In genomic region chr1:167070306-167070705, GRCm38 (mm10) we compare ENCODE assay signal across 10 mouse cellular contexts.
DNase-seq lines count a peak whose midpoint lies in the region; ATAC-seq and TF ChIP-seq lines count a peak whose summit lies in the region.
"Had no signal": no experiment of that assay in that cellular context is flagged by ENCODE, and none has a peak within 500 bp of the region (broad histone marks: within the 10 kb centered on the region; RNA-seq: fewer than 3 reads in every experiment).

No protein-coding gene starts in this region.

- 0 out of 2 replicates have a peak, but pooled peaks cover 2% of the 10 kb centered on the region for H3K4me1 ChIP-seq in lung, postnatal 0 days (ENCODE audit: insufficient read depth, low read depth, low read length)
- H3K4me1 ChIP-seq: limb, embryonic 15.5 days had no signal

- TF ChIP-seq EP300 in lung, postnatal 0 days (IDR thresholded peaks at IDR 0.05) = peak; percentile 83

- no peak overlapping the region for H3K4me3 ChIP-seq in lung, postnatal 0 days (ENCODE audit: low read depth, low read length)
- H3K4me3 ChIP-seq: limb, embryonic 15.5 days had no signal

- DNase-seq in adrenal gland, postnatal 10 days = peak; percentile 42
- DNase-seq in adrenal gland, postnatal 4 days (ENCODE audit: low spot score in 2 of 2) = no peak
- DNase-seq in CD4-positive, CD25-positive, alpha-beta regulatory T cell, adult 2 months (ENCODE audit: low read depth, low spot score) = peak; percentile 18
- peak; percentile 57 to 59 for DNase-seq in cerebellum, postnatal 10 days
- DNase-seq in lung, postnatal 0 days (ENCODE audit: low spot score) = peak; percentile 62
- DNase-seq in retina, postnatal 1 day = no peak
- DNase-seq in gastrocnemius, postnatal 10 days = no peak
- no peak for DNase-seq in kidney, adult 8-10 months
- DNase-seq: embryo, embryonic 11 days had no signal

- no peaks in the 10 kb centered on the region for H3K36me3 ChIP-seq in lung, postnatal 0 days (ENCODE audit: insufficient read depth, low read length)
- H3K36me3 ChIP-seq: limb, embryonic 15.5 days had no signal

- 41% methylated on average over 6 of the region's 6 CpGs for WGBS in lung, postnatal 0 days

- H3K4me2 ChIP-seq in lung, postnatal 0 days (replicated peaks; ENCODE audit: low read depth, low read length) = no peak overlapping the region
- H3K4me2 ChIP-seq: limb, embryonic 15.5 days had no signal

- TF ChIP-seq CTCF in lung, postnatal 0 days (IDR thresholded peaks at IDR 0.05) = no peak

- no peak overlapping the region for H3K9ac ChIP-seq in lung, postnatal 0 days (replicated peaks; ENCODE audit: low read depth)
- H3K9ac ChIP-seq: limb, embryonic 15.5 days had no signal

- peak overlapping the region; percentile 62 for H3K27ac ChIP-seq in lung, postnatal 0 days (ENCODE audit: low read length)
- H3K27ac ChIP-seq: limb, embryonic 15.5 days had no signal

- H3K9me3 ChIP-seq in lung, postnatal 0 days (ENCODE audit: low read length) = no peaks in the 10 kb centered on the region
- H3K9me3 ChIP-seq: limb, embryonic 15.5 days had no signal

- peak; percentile 88 for ATAC-seq in lung, postnatal 0 days

- H3K27me3 ChIP-seq in lung, postnatal 0 days (replicated peaks; ENCODE audit: insufficient read depth, low read length) = no peaks in the 10 kb centered on the region
- H3K27me3 ChIP-seq: limb, embryonic 15.5 days had no signal

Comparison
In these comparisons a context has a peak if more than half of its experiments do, and no peak if none do; other contexts are left out.
1. DNase-seq: peak in adrenal gland, postnatal 10 days (single experiment), CD4-positive, CD25-positive, alpha-beta regulatory T cell, adult 2 months (single experiment), cerebellum, postnatal 10 days (2 of 2) and lung, postnatal 0 days (single experiment); none in adrenal gland, postnatal 4 days (0 of 2), retina, postnatal 1 day (single experiment), gastrocnemius, postnatal 10 days (single experiment) and kidney, adult 8-10 months (0 of 2).